8 mouse cellular contexts compared by ENCODE assay signal in genomic region chr11:115708209-115708876, GRCm38 (mm10). TPM values are rescaled to one million over a fixed set of nuclear protein-coding genes. Genes with fewer than 3 reads are reported as not detected.
DNase-seq lines count a peak whose midpoint lies in the region; ATAC-seq and TF ChIP-seq lines count a peak whose summit lies in the region.

TSS of gene Grb2 (minus strand) at chr11:115708597.

- peak within 1 kb of the TSS; percentile 86 for H3K27ac ChIP-seq in bone marrow macrophage, adult 2 months (ENCODE audit: insufficient read depth, low read depth, low read length)
- peak within 1 kb of the TSS; percentile 36 for H3K27ac ChIP-seq in embryonic fibroblast, embryonic 13.5 days (ENCODE audit: insufficient read depth, low read length)
- H3K27ac ChIP-seq in kidney, embryonic 14.5 days (ENCODE audit: low read depth, low read length) = peak within 1 kb of the TSS; percentile 89
- H3K27ac ChIP-seq in limb, embryonic 15.5 days = peak within 1 kb of the TSS; percentile 93

- H3K4me3 ChIP-seq in bone marrow macrophage, adult 2 months (ENCODE audit: insufficient read depth, low read length) = peak within 1 kb of the TSS; percentile 88
- H3K4me3 ChIP-seq in embryonic fibroblast, embryonic 13.5 days (ENCODE audit: insufficient read depth, low read length) = peak within 1 kb of the TSS; percentile 85
- peak within 1 kb of the TSS; percentile 98 for H3K4me3 ChIP-seq in kidney, embryonic 14.5 days (ENCODE audit: low read length)
- peak within 1 kb of the TSS; percentile 97 for H3K4me3 ChIP-seq in limb, embryonic 15.5 days

- TF ChIP-seq POLR2A in bone marrow macrophage, adult 2 months (IDR thresholded peaks at IDR 0.05; ENCODE audit: borderline replicate concordance, low read depth, low read length) = no peak
- TF ChIP-seq POLR2A in embryonic fibroblast, embryonic 13.5 days (IDR thresholded peaks at IDR 0.05; ENCODE audit: low read depth, low read length) = peak; percentile 66

- H3K4me2 ChIP-seq in kidney, embryonic 14.5 days (replicated peaks; ENCODE audit: low read depth, low read length) = peak within 1 kb of the TSS; percentile 75
- peak within 1 kb of the TSS; percentile 85 for H3K4me2 ChIP-seq in limb, embryonic 15.5 days

- no peaks in the 10 kb centered on the region for H3K9me3 ChIP-seq in kidney, embryonic 14.5 days (ENCODE audit: control insufficient read depth, low read length)
- H3K9me3 ChIP-seq in limb, embryonic 15.5 days = no peaks in the 10 kb centered on the region

- peaks cover 24% of the 10 kb centered on the region for H3K4me1 ChIP-seq in bone marrow macrophage, adult 2 months (ENCODE audit: control insufficient read depth, insufficient read depth, low read length)
- peaks cover 7% of the 10 kb centered on the region for H3K4me1 ChIP-seq in embryonic fibroblast, embryonic 13.5 days (ENCODE audit: control insufficient read depth, insufficient read depth, low read length)
- H3K4me1 ChIP-seq in kidney, embryonic 14.5 days (ENCODE audit: control insufficient read depth, insufficient read depth, low read length) = peaks cover 11% of the 10 kb centered on the region; the same call in 1 of the 2 replicates
- H3K4me1 ChIP-seq in limb, embryonic 15.5 days = peaks cover 24% of the 10 kb centered on the region

- H3K36me3 ChIP-seq in kidney, embryonic 14.5 days (ENCODE audit: control insufficient read depth, insufficient read depth, low read length) = no peaks in the 10 kb centered on the region
- H3K36me3 ChIP-seq in limb, embryonic 15.5 days = no peaks in the 10 kb centered on the region

- H3K27me3 ChIP-seq in kidney, embryonic 14.5 days (ENCODE audit: control insufficient read depth, insufficient read depth, low read length) = no peaks in the 10 kb centered on the region
- no peaks in the 10 kb centered on the region for H3K27me3 ChIP-seq in limb, embryonic 15.5 days

- peak; percentile 98 for DNase-seq in A20 (ENCODE audit: low read depth, low spot score)
- peak; percentile 93 to 95 for DNase-seq in heart, adult 9 months (ENCODE audit: low spot score in 2 of 2)
- DNase-seq in monocyte, adult 2 months (ENCODE audit: low read depth in 1 of 2, low spot score in 2 of 2) = peak; percentile 85 to 92
- DNase-seq in spleen, postnatal 36 days (ENCODE audit: low spot score in 2 of 2) = peak; percentile 98

- under 1% methylated on average over 62 of the region's 91 CpGs for WGBS in kidney, embryonic 14.5 days
- WGBS in limb, embryonic 15.5 days = under 1% methylated on average over 56 of the region's 91 CpGs

- H3K9ac ChIP-seq in kidney, embryonic 14.5 days (ENCODE audit: low read depth, low read length) = peak within 1 kb of the TSS; percentile 91
- H3K9ac ChIP-seq in limb, embryonic 15.5 days = peak within 1 kb of the TSS; percentile 95

- no peak for TF ChIP-seq CTCF in bone marrow macrophage, adult 2 months (IDR thresholded peaks at IDR 0.05; ENCODE audit: low read depth, low read length)
- TF ChIP-seq CTCF in embryonic fibroblast, embryonic 13.5 days (IDR thresholded peaks at IDR 0.05; ENCODE audit: borderline replicate concordance, insufficient read depth, low read length) = no peak

- peak; percentile 96 for ATAC-seq in kidney, embryonic 14.5 days (ENCODE audit: low FRiP score, low TSS enrichment)
- ATAC-seq in limb, embryonic 15.5 days (ENCODE audit: insufficient number of reproducible peaks, low FRiP score, low TSS enrichment, low read depth) = peak; percentile 97

RNA-seq across cellular contexts. Expression of gene Grb2, which starts in this region (rescaled TPM):
- polyA plus RNA-seq in bone marrow macrophage, adult 2 months (2012; ENCODE audit: insufficient read depth, insufficient read length, missing spikeins) = 251 and 274 TPM in 2 replicates
- 61.1 and 69.3 TPM in 2 replicates for polyA plus RNA-seq in embryonic fibroblast, embryonic 13.5 days (2011; ENCODE audit: insufficient read length, low read depth, missing spikeins)
- 47.7 and 53.0 TPM in 2 replicates for polyA plus RNA-seq in kidney, embryonic 14.5 days (2014; fragmentation: Nextera tagmentation; extraction: Ambion mirVana)
- 87.7 and 93.9 TPM in 2 replicates for polyA plus RNA-seq in limb, embryonic 15.5 days (2015; fragmentation: Nextera tagmentation; extraction: Ambion mirVana)

Comparison
In these comparisons a context has a peak if more than half of its experiments do, and no peak if none do; other contexts are left out.
1. Peak in every context shown above with its lines: DNase-seq, ATAC-seq, H3K4me3 ChIP-seq and H3K27ac ChIP-seq.
2. H3K27ac ChIP-seq: peak in every context shown above with its lines; median percentile 93 in limb, embryonic 15.5 days; 89 in kidney, embryonic 14.5 days; 86 in bone marrow macrophage, adult 2 months; 36 in embryonic fibroblast, embryonic 13.5 days.